Mouse (Mus musculus) kidney, adult 2 months (tissue): Measurements from ENCODE around the gene Ccdc103.
A peak's percentile ranks its signal among the peaks of the same experiment; 100 is the strongest.

Experiments
- CTCF ChIP-seq: fragments of 200-500 bp; conservative IDR thresholded peaks from 2 replicates; pipeline ENCODE4 v1.5.1; 2011; ENCODE audit warnings: low read depth, mild to moderate bottlenecking, control low read depth, low read length, moderate library complexity, mixed read lengths; ENCODE audit not compliant: insufficient read depth, insufficient read length
- POLR2A ChIP-seq: fragments of 200-500 bp; IDR thresholded peaks from one replicate; pipeline ENCODE4 v1.6.1; 2011; ENCODE audit warnings: low read depth, low read length, control low read depth

GRCm38 (mm10) chr11:102925351-102925717 is 44.3 kb downstream of the Ccdc103 start:
- TF ChIP-seq CTCF (0 out of 2 replicates have a peak, but pooled peaks have one; percentile 1), POLR2A (no peak)
